Mouse (Mus musculus) left cerebral cortex, adult 2 months (tissue): ENCODE results near the gene Fam122a. TPM values are rescaled to one million over a fixed set of nuclear protein-coding genes. Genes with fewer than 3 reads are reported as not detected.

Experiments
- DNase-seq, 2 experiments: peaks; one replicate each; pipeline ENCODE4 v3.0.0; 2021 to 2022; ENCODE audit warnings: low spot score in 2 of 2, mixed read lengths in 1 of 2; ENCODE audit errors: extremely low spot score in 1 of 2
- H3K27ac ChIP-seq: fragments of 200-600 bp; 2 replicates; pipeline ENCODE4 v1.8.1; 2022
- H3K4me3 ChIP-seq: fragments of 200-600 bp; 2 replicates; pipeline ENCODE4 v1.8.1; 2022
- CTCF ChIP-seq: fragments of 200-600 bp; IDR thresholded peaks from 2 replicates; pipeline ENCODE4 v1.8.1; 2022; ENCODE audit warnings: antibody characterized with exemption, mild to moderate bottlenecking, moderate library complexity
- intact Hi-C: fragments of 180-260 bp; cut with DNase I; formaldehyde crosslinking; loops from one replicate; pipeline ENCODE4 v1.15.1; 2025
- total RNA-seq, 2 experiments: library from RNA; stranded (reverse); gene quantifications; 2 replicates each; pipeline ENCODE4 v1.2.3; 2021

Gene Fam122a
- total RNA-seq, 2 experiments from 2014 or later = 26.8 to 32.2 TPM

GRCm38 (mm10) chr19:24455249-24455960, 21.8 kb downstream of the Fam122a start:
- Histone ChIP-seq H3K27ac (no peak overlapping the region), H3K4me3 (no peak overlapping the region)
- TF ChIP-seq CTCF = no peak
- intact Hi-C loops = no loop called here
- DNase-seq = no peak

GRCm38 (mm10) chr19:24454451-24454850, 22.7 kb downstream of the Fam122a start:
- Histone ChIP-seq H3K4me3 (no peak overlapping the region), H3K27ac (no peak overlapping the region)
- DNase-seq = no peak
- intact Hi-C loops = no loop called here
- TF ChIP-seq CTCF = no peak

GRCm38 (mm10) chr19:24453379-24453778, 23.8 kb downstream of the Fam122a start:
- Histone ChIP-seq H3K4me3 (peak overlapping the region; percentile 18; the same call in 1 of the 2 replicates), H3K27ac (peak overlapping the region; percentile 34; the same call in 1 of the 2 replicates)
- intact Hi-C loops = no loop called here
- no peak for TF ChIP-seq CTCF
- no peak for DNase-seq

- Histone ChIP-seq H3K4me3 (no peak overlapping the region), H3K27ac (peak overlapping the region; percentile 54; the same call in 1 of the 2 replicates)
- no peak for DNase-seq
- intact Hi-C loops = no loop called here
- no peak; the same call in none of the 2 replicates for TF ChIP-seq CTCF
These were observed 24.7 kb downstream of the Fam122a start for GRCm38 (mm10) chr19:24452441-24452898.

- no peak; the same call in 1 of the 2 replicates for TF ChIP-seq CTCF
- intact Hi-C loops = no loop called here
- DNase-seq = no peak
- H3K27ac ChIP-seq = no peak overlapping the region
- H3K4me3 ChIP-seq = no peak overlapping the region
These were observed 25.5 kb downstream of the Fam122a start for GRCm38 (mm10) chr19:24451626-24452025.

- TF ChIP-seq CTCF = no peak
- H3K4me3 ChIP-seq = no peak overlapping the region
- no peak overlapping the region for H3K27ac ChIP-seq
- DNase-seq = no peak
- intact Hi-C loops = no loop called here
These were observed 26.4 kb downstream of the Fam122a start for GRCm38 (mm10) chr19:24450740-24451139.

- intact Hi-C loops = no loop called here
- Histone ChIP-seq H3K27ac (no peak overlapping the region), H3K4me3 (no peak overlapping the region)
- TF ChIP-seq CTCF = no peak
- no peak for DNase-seq
These were observed 32.8 kb downstream of the Fam122a start for GRCm38 (mm10) chr19:24444322-24444721.

- intact Hi-C loops = no loop called here
- no peak overlapping the region for H3K27ac ChIP-seq
- no peak for DNase-seq
- no peak for TF ChIP-seq CTCF
- H3K4me3 ChIP-seq = no peak overlapping the region
These were observed 37.4 kb downstream of the Fam122a start for GRCm38 (mm10) chr19:24439715-24440114.

- no peak overlapping the region for H3K27ac ChIP-seq
- no peak for TF ChIP-seq CTCF
- no peak for DNase-seq
- intact Hi-C loops = no loop called here
- H3K4me3 ChIP-seq = no peak overlapping the region
These were observed 42.9 kb downstream of the Fam122a start for GRCm38 (mm10) chr19:24434291-24434690.

- TF ChIP-seq CTCF = no peak
- no peak for DNase-seq
- no peak overlapping the region for H3K4me3 ChIP-seq
- intact Hi-C loops = no loop called here
- H3K27ac ChIP-seq = no peak overlapping the region
These were observed 44.7 kb downstream of the Fam122a start for GRCm38 (mm10) chr19:24432447-24432846.

GRCm38 (mm10) chr19:24431381-24431780, 45.8 kb downstream of the Fam122a start:
- Histone ChIP-seq H3K4me3 (no peak overlapping the region), H3K27ac (no peak overlapping the region)
- no peak for DNase-seq
- no peak for TF ChIP-seq CTCF
- intact Hi-C loops = no loop called here

- intact Hi-C loops = no loop called here
- Histone ChIP-seq H3K4me3 (no peak overlapping the region), H3K27ac (no peak overlapping the region)
- no peak for TF ChIP-seq CTCF
- no peak for DNase-seq
These were observed 49.1 kb downstream of the Fam122a start for GRCm38 (mm10) chr19:24428011-24428410.

GRCm38 (mm10) chr19:24427258-24427657, 49.9 kb downstream of the Fam122a start:
- intact Hi-C loops = no loop called here
- Histone ChIP-seq H3K4me3 (no peak overlapping the region), H3K27ac (no peak overlapping the region)
- no peak for TF ChIP-seq CTCF
- no peak for DNase-seq
